Mouse (Mus musculus) erythroblast, embryonic 14.5 days (primary cell): ENCODE data around the gene Klf7.

Experiments used
- GATA1 ChIP-seq: IDR thresholded peaks from 2 replicates; pipeline ENCODE4 v1.6.1; 2012; ENCODE audit warnings: low read length, inconsistent platforms, mixed read lengths
- TAL1 ChIP-seq: IDR thresholded peaks from 3 replicates; pipeline ENCODE4 v1.6.1; 2012; ENCODE audit warnings: low read length, inconsistent platforms, mixed read lengths

GRCm38 (mm10) chr1:63990416-63990815, 131.7 kb downstream of the Klf7 start:
- TF ChIP-seq GATA1 (no peak), TAL1 (no peak)
